Mouse (Mus musculus): ENCODE measurements at regions not wholly inside any gene's neighbourhood (a gene's known extent, or its start where the extent isn't known, plus 50 kb on each side); places are given as distances from the start of the nearest gene placed in this dataset.

DNA sequence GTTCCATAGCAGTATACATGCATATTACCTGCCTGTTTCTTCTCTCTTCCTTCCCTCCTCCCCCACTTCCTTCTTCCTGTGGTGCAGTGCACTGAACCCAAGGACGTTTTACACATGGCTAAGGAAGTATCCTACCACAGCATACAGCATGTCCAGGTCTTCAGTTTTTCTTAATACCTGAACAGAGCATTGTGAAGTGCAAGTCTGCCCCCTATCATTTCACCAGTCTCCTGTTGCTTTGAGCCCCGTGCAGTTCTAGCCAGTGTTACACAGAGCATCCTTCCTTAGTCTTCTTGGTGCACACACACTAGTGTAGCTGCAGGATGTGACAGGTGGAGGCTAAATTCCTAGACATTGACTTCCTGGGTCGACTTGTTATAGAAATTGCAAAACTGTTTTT is 53.7 kb upstream of the Foxb1 start:
- WGBS = 61% methylated on average over 3 of the region's 3 CpGs
- TF ChIP-seq CTCF (IDR thresholded peaks at IDR 0.05; ENCODE audit: low read depth) = 0 out of 2 replicates have a peak, but pooled peaks have one; percentile 7

DNA sequence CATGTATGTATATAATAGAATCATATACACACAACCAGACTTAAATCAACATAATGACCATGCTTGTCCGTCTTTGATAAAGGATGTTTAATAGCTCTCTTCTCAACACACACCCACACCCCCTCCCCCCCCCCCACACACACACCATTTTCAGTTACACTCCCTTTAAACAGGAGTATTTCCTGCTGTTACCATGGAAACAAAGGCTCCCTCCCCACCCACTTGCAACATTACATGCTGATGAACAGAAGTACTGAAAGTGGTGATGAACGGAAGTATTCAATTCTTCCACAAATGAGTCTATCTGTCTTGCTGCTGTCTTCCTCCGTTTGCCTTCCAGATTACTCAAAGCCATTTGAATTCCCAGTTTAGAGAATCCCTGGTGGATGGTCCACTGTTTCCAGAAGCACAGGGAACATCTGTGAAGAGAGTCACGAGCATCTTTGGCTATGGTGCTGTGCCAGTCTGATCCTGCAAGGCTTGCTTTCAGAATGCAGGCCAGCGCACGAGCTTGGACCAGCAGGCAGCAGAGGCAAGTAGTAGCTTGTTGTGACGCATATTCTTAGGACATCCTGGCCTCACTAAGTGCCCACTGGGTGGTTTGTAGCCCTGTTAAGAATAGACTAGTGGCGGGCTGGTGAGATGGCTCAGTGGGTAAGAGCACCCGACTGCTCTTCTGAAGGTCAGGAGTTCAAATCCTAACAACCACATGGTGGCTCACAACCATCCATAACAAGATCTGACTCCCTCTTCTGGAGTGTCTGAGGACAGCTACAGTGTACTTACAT is 62.6 kb upstream of the Foxb1 start:
- H3K4me2 ChIP-seq (ENCODE audit: low read depth, low read length) = no peak overlapping the region
- no peak overlapping the region for H3K27ac ChIP-seq
- ATAC-seq = no peak
- no peak overlapping the region for H3K9ac ChIP-seq (replicated peaks; ENCODE audit: low read length)
- H3K36me3 ChIP-seq (ENCODE audit: insufficient read depth, low read length) = no peaks in the 10 kb centered on the region
- H3K4me3 ChIP-seq (ENCODE audit: low read length) = no peak overlapping the region
- no peak for TF ChIP-seq CTCF (IDR thresholded peaks at IDR 0.05; ENCODE audit: low read depth)
- H3K27me3 ChIP-seq (ENCODE audit: insufficient read depth, low read length) = no peaks in the 10 kb centered on the region
- H3K9me3 ChIP-seq (ENCODE audit: low read length) = no peaks in the 10 kb centered on the region
- H3K4me1 ChIP-seq (ENCODE audit: insufficient read depth, low read length) = no peaks in the 10 kb centered on the region
- peak; percentile 22 for DNase-seq (ENCODE audit: low spot score)
- WGBS = 62% methylated on average over 9 of the region's 9 CpGs

More for the DNA sequence above, 53.7 kb upstream of the Foxb1 start:
- Histone ChIP-seq H3K4me2 (ENCODE audit: low read depth, low read length) (no peak overlapping the region), H3K27me3 (ENCODE audit: insufficient read depth, low read length) (no peaks in the 10 kb centered on the region), H3K9me3 (ENCODE audit: low read length) (no peaks in the 10 kb centered on the region), H3K27ac (no peak overlapping the region), H3K4me3 (ENCODE audit: low read length) (no peak overlapping the region), H3K4me1 (ENCODE audit: insufficient read depth, low read length) (no peaks in the 10 kb centered on the region), H3K9ac (replicated peaks; ENCODE audit: low read length) (no peak overlapping the region), H3K36me3 (ENCODE audit: insufficient read depth, low read length) (no peaks in the 10 kb centered on the region)
- ATAC-seq (no peak), DNase-seq (ENCODE audit: low spot score) (no peak)

DNA sequence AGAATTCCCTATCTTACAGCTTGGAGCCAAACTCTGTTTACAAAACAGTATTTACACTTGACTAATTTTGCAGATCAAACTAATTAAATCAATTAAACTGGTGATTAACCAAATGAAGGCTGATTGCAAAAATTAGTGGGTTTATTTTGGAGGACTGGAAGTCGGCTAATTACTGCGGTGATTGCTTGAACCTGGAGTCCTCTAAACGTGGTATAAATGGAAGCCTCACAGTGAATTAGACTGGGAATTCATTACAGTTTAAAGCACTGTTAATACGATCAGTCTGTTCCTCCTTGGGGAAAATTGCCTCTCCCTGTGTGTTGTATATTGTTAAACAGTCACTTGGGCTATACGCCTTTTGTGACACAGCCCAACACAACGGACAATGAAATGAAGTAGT is 67.7 kb upstream of the Foxb1 start:
- peak; percentile 32 for DNase-seq (ENCODE audit: low spot score)
- TF ChIP-seq CTCF (IDR thresholded peaks at IDR 0.05; ENCODE audit: low read depth) = no peak
- Histone ChIP-seq H3K4me2 (ENCODE audit: low read depth, low read length) (no peak overlapping the region), H3K9ac (replicated peaks; ENCODE audit: low read length) (no peak overlapping the region), H3K4me1 (ENCODE audit: insufficient read depth, low read length) (no peaks in the 10 kb centered on the region), H3K27me3 (ENCODE audit: insufficient read depth, low read length) (no peaks in the 10 kb centered on the region), H3K4me3 (ENCODE audit: low read length) (no peak overlapping the region), H3K36me3 (ENCODE audit: insufficient read depth, low read length) (no peaks in the 10 kb centered on the region), H3K27ac (no peak overlapping the region), H3K9me3 (ENCODE audit: low read length) (no peaks in the 10 kb centered on the region)
- 55% methylated on average over 6 of the region's 6 CpGs for WGBS
- ATAC-seq = no peak

DNA sequence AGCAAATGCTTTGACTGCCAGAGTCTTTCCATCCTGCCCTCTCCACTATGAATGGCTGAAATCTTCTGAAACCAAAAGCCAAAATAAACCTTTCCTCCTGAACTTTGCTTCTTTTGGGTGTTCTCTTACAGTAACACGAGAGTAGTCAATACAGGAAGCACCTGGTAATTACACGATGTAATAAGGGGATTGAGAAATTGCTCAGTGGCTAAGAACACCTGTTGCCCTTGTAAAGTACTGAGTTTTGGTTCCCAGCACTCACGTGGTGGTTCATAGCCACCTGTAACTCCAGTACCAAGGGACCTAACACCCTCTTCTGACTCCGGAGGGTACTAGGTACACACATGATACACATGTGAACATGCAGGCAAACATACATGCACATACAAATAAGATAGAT is 74.7 kb upstream of the Foxb1 start:
- Histone ChIP-seq H3K9me3 (ENCODE audit: low read length) (no peaks in the 10 kb centered on the region), H3K4me2 (ENCODE audit: low read depth, low read length) (no peak overlapping the region), H3K36me3 (ENCODE audit: insufficient read depth, low read length) (no peaks in the 10 kb centered on the region), H3K4me3 (ENCODE audit: low read length) (no peak overlapping the region), H3K9ac (replicated peaks; ENCODE audit: low read length) (no peak overlapping the region), H3K27ac (no peak overlapping the region), H3K27me3 (ENCODE audit: insufficient read depth, low read length) (no peaks in the 10 kb centered on the region), H3K4me1 (ENCODE audit: insufficient read depth, low read length) (no peaks in the 10 kb centered on the region)
- no peak for ATAC-seq
- TF ChIP-seq CTCF (IDR thresholded peaks at IDR 0.05; ENCODE audit: low read depth) = no peak
- 87% methylated on average over 4 of the region's 4 CpGs for whole genome bisulfite sequencing
- no peak for DNase-seq (ENCODE audit: low spot score)

DNA sequence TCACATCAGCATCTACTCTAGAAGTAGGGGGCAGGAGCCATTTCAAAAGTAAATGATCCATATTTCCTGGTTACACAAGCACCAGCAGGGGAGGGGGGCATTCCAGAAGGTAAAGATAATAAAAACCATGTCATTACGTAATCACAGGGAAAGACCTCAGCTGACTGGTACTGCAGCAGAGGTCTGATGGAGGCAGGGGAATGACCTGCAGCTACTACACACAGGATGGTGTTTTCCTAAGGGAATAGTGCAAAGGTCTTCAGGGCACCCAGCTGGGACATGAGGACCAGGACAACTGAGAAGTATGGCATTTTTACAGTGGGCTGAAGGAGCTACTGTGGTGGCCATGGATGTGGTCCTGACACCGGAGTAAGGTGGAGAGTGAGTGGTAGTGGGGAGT is 78.5 kb upstream of the Foxb1 start:
- TF ChIP-seq CTCF (IDR thresholded peaks at IDR 0.05; ENCODE audit: low read depth) = no peak
- Histone ChIP-seq H3K9me3 (ENCODE audit: low read length) (no peaks in the 10 kb centered on the region), H3K4me2 (ENCODE audit: low read depth, low read length) (no peak overlapping the region), H3K27ac (no peak overlapping the region), H3K9ac (replicated peaks; ENCODE audit: low read length) (no peak overlapping the region), H3K4me1 (ENCODE audit: insufficient read depth, low read length) (no peaks in the 10 kb centered on the region), H3K4me3 (ENCODE audit: low read length) (no peak overlapping the region), H3K27me3 (ENCODE audit: insufficient read depth, low read length) (no peaks in the 10 kb centered on the region), H3K36me3 (ENCODE audit: insufficient read depth, low read length) (no peaks in the 10 kb centered on the region)
- ATAC-seq (no peak), DNase-seq (ENCODE audit: low spot score) (no peak)
- 80% methylated on average over 2 of the region's 2 CpGs for WGBS

DNA sequence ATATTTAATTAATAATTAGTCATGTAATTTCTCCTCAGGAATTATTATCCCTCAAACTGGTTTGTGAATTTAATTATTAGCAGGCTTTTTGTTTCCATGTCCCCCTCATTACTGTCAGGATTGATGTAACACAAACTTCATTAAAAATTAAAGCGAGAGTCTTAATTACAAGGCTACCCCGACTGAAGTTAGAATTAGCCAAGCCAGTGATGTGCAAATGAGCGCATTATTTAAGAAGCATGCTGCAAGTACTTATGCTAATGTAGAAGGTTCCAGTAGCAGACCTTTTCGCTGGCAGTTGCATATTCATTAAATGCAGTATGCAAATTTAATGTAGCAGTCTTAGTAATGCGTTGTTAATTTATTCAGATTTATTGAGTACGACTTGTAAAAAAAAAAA is 84.0 kb upstream of the Foxb1 start:
- Histone ChIP-seq H3K27me3 (ENCODE audit: insufficient read depth, low read length) (no peaks in the 10 kb centered on the region), H3K27ac (no peak overlapping the region), H3K4me2 (ENCODE audit: low read depth, low read length) (no peak overlapping the region), H3K4me3 (ENCODE audit: low read length) (no peak overlapping the region), H3K36me3 (ENCODE audit: insufficient read depth, low read length) (no peaks in the 10 kb centered on the region), H3K9ac (replicated peaks; ENCODE audit: low read length) (no peak overlapping the region), H3K9me3 (ENCODE audit: low read length) (no peaks in the 10 kb centered on the region), H3K4me1 (ENCODE audit: insufficient read depth, low read length) (no peaks in the 10 kb centered on the region)
- TF ChIP-seq CTCF (IDR thresholded peaks at IDR 0.05; ENCODE audit: low read depth) = no peak
- WGBS = 24% methylated on average over 6 of the region's 6 CpGs
- DNase-seq (ENCODE audit: low spot score) = peak; percentile 28
- ATAC-seq = 0 out of 2 replicates have a peak, but pooled peaks have one; percentile 45

DNA sequence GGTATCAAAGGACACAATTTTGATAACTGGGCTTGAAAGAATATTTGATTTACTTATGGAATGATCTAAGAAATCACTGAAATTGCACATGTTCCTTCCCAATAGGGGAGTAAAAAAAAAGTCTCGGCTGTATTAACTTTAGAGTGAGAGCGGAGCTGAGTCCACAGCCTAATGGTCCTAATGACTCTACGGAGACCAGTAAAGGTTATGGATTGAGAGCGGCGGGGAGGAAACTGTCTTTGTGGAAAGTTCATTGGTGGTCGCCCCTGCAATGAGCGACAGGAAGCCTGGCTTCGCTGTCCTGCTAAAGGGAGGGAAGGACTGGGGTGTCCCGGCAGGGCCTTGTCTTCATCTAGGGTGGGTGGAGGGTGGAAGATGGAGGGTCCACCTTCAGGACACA is 84.5 kb upstream of the Foxb1 start:
- no peak for ATAC-seq
- DNase-seq (ENCODE audit: low spot score) = no peak
- Histone ChIP-seq H3K9me3 (ENCODE audit: low read length) (no peaks in the 10 kb centered on the region), H3K4me1 (ENCODE audit: insufficient read depth, low read length) (no peaks in the 10 kb centered on the region), H3K9ac (replicated peaks; ENCODE audit: low read length) (no peak overlapping the region), H3K27me3 (ENCODE audit: insufficient read depth, low read length) (no peaks in the 10 kb centered on the region), H3K36me3 (ENCODE audit: insufficient read depth, low read length) (no peaks in the 10 kb centered on the region), H3K4me3 (ENCODE audit: low read length) (no peak overlapping the region), H3K4me2 (ENCODE audit: low read depth, low read length) (no peak overlapping the region), H3K27ac (no peak overlapping the region)
- TF ChIP-seq CTCF (IDR thresholded peaks at IDR 0.05; ENCODE audit: low read depth) = no peak
- WGBS = 61% methylated on average over 9 of the region's 9 CpGs
